Mouse (Mus musculus) adrenal gland, postnatal 25 days (tissue): ENCODE results near the gene Nagpa. TPM values are rescaled to one million over a fixed set of nuclear protein-coding genes. Genes with fewer than 3 reads are reported as not detected.
"Not testable (repeated sequence)": the region's sequence is repeated elsewhere in the genome, so short reads cannot be mapped to it uniquely, and the experiment has no call there.

Experiments
- DNase-seq: peaks from one replicate; pipeline ENCODE4 v3.0.0; 2021; ENCODE audit warnings: mixed read lengths
- long read RNA-seq: library from polyadenylated mRNA; stranded (forward); transcript quantifications from one replicate; pipeline ENCODE4 v2.0.0, GENCODE M21; 2021
- total RNA-seq: library from RNA; stranded (reverse); gene quantifications from 2 replicates; pipeline ENCODE4 v1.2.3, GENCODE M21; 2021

The Nagpa gene
- 30.8 and 31.5 TPM in 2 replicates for total RNA-seq
- long read RNA-seq, transcript Nagpa-201 (10 exons, 2,143 nt): major isoform, 66 of 92 reads
- long read RNA-seq, partial matches to known transcripts: 4 of 92 reads
- long read RNA-seq, other reads (novel, unspliced or antisense): 18 of 92 reads

- DNase-seq: peak; percentile 81
These were observed at the start of gene Nagpa for GRCm38 (mm10) chr16:5203668-5204433. Gene Nagpa, minus strand, starts transcription at chr16:5204012.

DNA sequence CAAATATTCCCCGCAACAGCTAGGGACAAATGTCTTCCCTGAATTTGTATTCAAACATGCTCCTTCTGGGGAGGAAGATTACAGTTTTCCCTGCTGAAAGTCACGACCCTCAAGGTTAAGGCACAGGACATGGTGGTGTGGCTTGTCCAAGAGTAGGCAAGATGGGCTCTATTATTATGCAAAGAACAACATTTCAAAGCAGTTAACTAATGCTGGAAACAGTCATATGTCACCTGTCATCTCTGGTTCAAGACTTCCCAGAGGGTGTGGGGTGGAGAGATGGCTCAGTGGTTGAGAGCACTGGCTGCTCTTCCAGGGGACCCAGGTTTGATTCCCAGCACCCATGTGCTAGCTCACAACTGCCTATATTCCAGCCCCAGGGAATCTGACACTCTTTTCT is 48.4 kb upstream of the Nagpa start:
- no peak for DNase-seq

DNA sequence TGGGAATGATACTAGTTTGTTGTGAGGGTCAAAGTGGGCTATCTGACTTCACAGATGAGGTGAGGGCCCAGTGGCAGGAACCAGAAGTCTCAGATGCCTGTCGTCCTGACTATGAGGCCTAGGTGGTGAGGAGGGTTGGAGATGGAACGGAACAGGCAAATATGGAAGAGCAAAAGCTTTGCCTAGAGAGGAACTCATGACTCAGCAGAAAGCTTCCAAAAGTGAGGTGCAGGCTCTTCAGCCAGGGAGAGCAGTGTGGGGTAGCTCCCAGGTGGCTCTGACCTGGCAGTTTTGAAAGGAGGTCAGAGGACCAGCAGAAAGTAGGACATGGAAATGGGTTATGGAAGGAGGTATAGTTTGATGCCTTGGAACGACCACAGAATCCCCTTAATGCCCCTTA is 47.1 kb upstream of the Nagpa start:
- DNase-seq: no peak

DNA sequence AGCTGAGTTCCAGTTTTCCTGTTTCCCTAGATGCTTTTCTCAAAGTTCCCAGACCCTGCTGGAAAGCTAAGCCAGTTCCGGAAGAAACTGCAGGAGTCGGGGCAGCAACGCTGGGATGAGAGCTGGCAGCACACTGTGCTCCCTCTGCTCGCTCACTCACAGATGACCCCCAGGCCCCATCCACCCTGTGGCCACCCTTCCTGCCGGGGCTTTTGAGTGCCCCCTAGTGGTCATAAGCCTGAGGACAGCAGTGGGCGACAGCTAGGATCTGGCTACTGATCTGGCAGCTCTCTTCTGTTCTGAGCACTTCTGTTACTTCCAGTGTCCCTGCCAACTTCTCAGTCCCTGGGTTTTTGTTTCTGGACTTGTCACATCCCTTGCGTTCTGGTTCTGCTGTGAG is 40.6 kb upstream of the Nagpa start:
- peak; percentile 69 for DNase-seq

DNA sequence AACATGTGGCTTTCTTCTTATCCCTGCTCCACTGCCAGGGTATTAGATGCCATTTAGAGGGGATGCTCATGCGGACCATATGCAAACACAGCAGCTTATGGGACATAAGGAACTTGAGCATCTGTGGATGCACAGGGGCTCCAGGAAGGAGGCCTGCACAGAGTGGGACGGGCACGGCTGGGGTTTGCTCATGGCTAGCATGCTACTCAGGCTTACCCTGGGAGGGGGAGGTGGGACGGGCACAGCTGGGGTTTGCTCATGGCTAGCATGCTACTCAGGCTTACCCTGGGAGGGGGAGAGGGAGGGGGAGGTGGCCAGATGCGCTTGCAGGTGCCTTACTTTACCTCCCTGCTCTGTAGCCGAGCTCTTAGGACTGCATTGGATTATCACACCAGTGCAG is 39.1 kb upstream of the Nagpa start:
- no peak for DNase-seq

DNA sequence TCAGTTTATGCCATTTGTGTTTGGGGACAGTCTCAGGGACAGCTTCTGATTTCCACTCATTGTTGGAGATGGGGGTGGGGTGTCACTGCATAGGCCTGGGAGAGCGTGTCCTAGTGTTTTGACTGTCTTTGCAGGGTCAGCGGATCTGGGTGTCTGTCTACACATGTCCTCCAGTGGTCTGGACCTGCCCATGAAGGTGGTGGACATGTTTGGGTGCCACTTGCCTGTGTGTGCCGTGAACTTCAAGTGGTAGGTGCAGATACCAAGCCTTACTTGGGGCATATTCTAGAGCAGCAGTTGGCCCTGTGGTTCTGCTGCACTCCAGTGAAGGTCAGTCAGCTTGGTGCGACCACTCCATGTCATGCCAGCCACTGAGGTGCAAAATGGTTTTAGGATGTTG is 38.5 kb upstream of the Nagpa start:
- no peak for DNase-seq

DNA sequence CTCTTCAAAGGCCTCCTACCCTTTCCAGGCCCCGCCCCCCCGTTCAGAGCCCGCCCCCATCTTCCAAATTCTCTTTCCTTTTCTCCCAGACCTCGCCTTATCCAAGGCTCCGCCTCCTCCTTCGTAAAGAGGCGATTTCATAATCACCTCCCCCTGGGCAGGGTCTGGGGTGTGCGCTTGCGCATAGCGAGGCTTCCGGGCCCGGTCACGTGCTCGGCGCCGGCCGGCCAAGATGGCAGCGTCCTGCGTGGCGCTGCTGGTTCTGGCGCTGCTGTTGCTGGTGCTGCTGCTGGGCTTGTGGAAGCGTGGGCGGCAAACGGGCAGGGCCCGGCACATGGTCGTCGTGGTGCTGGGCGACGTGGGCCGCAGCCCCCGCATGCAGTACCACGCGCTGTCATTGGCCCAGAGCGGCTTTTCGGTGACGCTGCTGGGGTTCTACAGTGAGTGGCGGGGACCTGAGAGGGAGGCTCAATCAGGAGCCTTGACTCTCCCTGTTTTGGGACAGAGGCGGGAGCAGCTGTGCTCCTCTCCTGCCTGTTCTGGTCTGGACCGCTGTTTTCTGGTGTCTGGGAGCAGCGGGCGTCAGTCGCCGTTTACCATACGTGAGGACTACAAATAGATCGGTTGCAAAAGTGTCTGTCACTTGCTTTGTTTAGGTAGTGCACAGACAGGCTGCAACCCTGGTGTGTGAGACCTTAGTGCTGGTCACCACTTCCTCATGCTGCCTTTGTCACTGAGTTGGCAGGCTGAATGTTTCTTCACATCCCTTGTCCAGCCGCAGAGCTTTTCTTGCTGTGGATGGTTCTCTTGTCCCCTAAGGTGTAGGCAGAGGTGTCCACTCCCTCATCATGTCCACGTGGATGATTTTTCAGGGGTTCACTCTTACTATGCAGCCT is 29.9 kb upstream of the Nagpa start, which contains the start of gene Alg1:
Gene Alg1, plus strand, starts transcription at position 204 of the 896 bp plus-strand sequence.
- peak; percentile 95 for DNase-seq

DNA sequence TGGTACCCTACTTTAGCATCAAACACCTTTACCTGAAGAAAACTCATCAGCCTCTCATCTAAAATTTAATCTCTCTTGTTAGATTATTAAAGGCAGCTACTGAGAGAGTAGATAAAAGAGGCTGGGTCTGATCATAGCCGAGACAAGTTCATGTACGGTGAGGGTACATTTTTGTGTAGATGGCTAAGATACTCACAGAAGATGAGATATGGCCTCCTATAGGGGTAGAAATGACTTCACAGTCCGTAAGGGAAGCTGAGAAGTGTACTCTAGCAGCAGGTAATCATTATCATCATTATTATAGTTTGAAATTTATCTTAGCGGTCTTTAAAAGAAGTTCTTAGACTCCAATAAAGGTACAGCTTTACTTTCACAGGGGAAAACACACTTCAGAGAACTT is 29.2 kb upstream of the Nagpa start:
- DNase-seq: no peak

GRCm38 (mm10) chr16:5228103-5228502 is 24.3 kb upstream of the Nagpa start:
- not testable (repeated sequence) for DNase-seq

DNA sequence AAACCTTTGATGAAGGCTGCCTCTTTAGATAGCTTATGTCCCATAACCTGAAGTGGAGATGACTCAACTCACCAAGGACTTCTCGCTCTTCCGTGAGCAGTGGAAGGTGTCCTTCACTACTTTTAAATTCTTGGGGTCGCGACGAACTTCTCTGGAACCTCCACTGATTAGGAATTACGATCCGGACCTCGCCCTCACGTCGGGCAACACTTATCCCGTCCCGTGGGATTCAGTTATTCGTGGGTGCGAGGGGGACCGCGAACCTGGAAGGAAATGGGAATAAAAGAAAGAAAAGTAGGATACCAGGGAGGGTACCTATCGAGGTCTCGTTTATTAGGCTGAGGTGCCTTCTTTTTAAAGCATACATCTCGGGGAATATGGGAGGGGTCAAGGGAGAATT is 23.7 kb upstream of the Nagpa start:
- not testable (repeated sequence) for DNase-seq

DNA sequence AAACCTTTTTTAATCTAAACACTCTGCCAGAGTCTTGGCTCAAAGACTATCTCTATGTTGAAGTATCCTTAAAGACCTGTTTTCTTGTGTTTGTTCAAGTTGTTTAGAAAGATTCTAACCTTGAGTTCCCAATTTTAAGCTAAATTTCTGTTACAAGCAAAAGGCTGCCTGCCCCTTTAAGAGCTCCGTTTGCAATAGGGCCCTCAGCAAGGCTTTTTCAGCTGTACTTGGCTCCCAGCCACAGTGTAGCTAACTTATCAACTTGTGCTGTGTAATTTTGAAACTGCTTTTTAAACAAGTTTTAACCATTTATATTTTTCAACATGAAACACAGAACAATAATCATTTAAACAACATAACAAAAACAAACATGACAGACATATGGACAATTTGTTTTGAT is 22.7 kb upstream of the Nagpa start:
- not testable (repeated sequence) for DNase-seq

DNA sequence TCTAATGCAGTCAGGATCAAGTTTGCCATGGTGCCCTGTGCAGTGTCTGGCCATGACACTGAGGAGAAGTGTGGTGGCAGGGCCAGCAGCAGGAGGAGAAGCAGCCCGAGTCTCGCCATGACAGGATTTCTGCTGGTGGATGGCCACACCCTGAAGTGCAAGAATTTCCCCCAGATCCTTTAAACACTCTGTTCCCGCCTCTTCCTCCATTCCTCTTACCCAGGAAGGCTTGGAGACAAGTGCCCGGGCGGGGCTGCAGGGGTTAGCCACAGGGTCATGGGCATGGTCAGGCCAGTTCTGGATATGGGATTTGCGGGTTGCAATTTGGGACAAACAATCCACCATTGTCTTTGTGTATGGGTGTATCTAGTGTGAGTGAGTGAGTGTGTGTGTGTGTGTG is 18.3 kb upstream of the Nagpa start, which contains the start of gene AU021092:
Gene AU021092, minus strand, starts transcription at position 160 of the 400 bp plus-strand sequence.
- DNase-seq: no peak

GRCm38 (mm10) chr16:5221403-5221802 is 17.6 kb upstream of the Nagpa start:
- no peak for DNase-seq

DNA sequence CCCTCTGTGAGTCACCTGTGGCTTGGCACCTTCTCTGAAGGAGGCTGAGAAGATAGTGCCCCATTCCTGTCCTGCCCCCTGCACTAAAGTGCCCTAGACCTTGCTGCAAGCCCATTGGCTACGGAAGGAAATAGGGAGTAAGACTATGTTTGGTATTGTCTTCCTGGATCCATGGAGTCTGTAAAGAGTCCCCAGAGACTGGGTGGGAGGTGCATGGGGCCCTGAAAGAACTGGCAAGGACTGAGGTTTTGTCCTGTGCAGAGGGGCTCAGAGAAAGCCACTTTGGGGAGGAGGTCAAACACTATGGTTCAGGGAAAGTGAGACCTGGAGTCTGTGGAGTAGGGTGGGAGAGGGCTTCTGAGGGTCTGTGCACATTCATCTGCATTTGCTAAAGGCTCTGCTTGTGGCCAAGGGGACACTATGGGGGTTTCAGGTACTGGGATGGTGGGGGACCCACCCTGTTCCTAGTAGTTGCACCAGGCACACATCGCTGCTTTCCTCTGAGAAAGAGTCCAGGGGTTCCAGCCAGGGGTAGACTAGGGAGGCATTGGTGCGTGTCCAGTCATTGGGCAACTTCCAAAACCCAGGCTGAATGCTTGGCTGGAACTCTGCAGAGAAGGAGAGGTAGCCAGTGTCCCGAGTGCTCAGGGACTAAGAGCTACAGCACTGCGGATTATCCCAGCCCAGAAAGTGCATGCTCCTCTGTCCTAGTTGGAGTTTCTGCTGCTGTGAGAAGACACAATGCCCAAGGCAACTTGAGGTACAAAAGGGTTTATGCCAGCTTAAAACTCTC is 13.7 kb upstream of the Nagpa start:
- DNase-seq: no peak

DNA sequence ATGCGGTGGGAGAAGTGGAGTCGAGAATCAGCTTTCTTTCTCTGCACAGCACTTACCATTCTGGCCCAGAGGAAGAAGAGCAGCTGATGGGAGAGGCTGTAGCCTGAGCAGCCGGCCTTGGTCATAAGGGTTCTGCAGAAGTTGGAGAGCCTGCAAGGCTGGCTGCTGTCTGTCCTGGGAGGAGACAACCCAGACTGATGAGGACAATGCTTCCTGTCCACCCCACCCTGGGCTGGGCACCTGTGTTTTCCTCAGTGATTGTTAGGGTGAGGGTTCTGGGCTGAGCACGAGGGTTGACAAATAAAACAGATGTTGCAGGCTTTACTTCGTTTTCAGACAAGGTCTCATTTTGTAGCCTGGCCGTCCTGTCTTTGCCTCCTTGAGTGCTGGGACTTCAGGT is 12.9 kb upstream of the Nagpa start:
- no peak for DNase-seq

- no peak for DNase-seq
These were observed 10.3 kb upstream of the Nagpa start for GRCm38 (mm10) chr16:5214126-5214525.

- DNase-seq: no peak
These were observed 8.3 kb upstream of the Nagpa start for GRCm38 (mm10) chr16:5212150-5212549.

DNA sequence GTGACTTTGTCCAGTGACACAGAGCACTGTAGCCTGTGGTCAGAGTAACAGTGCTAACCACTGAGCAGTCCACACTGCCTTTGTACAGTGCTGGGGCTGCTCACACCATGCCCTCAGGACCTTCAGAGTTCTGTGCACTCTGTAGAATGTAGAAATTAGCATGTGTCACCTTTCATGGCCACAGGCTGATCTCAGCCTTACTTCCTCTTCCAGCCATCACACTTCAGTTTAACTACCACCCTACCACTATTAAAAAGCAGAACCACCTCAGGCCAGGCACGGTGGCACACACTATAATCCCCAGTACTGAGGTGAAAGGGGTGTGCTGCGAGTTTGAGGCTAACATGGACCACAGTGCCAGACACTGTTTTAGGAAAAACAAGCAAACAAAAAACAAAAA is 6.6 kb upstream of the Nagpa start:
- no peak for DNase-seq

GRCm38 (mm10) chr16:5206051-5206450 is 2.2 kb upstream of the Nagpa start:
- no peak for DNase-seq

- DNase-seq: no peak
These were observed 1.7 kb upstream of the Nagpa start for GRCm38 (mm10) chr16:5205431-5205970.

DNA sequence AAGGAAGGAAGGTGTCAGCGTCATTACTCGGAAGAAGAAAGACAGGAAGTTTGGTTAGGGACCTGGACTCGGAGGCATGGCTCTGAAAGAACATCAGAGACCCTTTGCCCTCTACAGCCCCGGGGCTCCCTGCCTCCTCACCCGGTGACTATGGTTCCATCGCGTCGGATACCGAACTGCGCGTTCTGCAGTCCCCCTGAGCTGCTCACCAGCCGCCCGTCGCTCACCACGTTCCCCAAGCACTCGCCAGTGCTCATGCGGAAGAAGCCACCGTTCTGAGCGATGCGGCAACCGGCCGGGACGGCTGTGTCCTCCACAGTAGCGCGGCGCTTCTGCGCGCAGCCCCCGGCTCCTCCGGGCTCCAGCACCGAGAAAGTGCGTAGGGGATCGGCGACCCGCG is 612 bp downstream of the Nagpa start:
- DNase-seq: no peak

- no peak for DNase-seq
These were observed 1.1 kb downstream of the Nagpa start for GRCm38 (mm10) chr16:5202681-5203080.
